Mouse (Mus musculus) ES-Bruce4 (cell line): ENCODE measurements around the gene Ptprd.

Source experiments
- CTCF ChIP-seq: IDR thresholded peaks from one replicate; pipeline ENCODE4 v1.8.1; 2011; ENCODE audit warnings: low read depth, low read length
- EP300 ChIP-seq: IDR thresholded peaks from 2 replicates; pipeline ENCODE4 v1.6.1; 2011; ENCODE audit warnings: low read depth, low read length; ENCODE audit not compliant: insufficient read depth
- POLR2A ChIP-seq: IDR thresholded peaks from one replicate; pipeline ENCODE4 v1.8.1; 2011; ENCODE audit warnings: low read length; ENCODE audit not compliant: insufficient read depth

GRCm38 (mm10) chr4:77317060-77317680 is 894.6 kb downstream of the Ptprd start:
- TF ChIP-seq EP300 (no peak), POLR2A (no peak), CTCF (no peak)
